Mouse (Mus musculus): ENCODE measurements around the gene Large2.

DNA sequence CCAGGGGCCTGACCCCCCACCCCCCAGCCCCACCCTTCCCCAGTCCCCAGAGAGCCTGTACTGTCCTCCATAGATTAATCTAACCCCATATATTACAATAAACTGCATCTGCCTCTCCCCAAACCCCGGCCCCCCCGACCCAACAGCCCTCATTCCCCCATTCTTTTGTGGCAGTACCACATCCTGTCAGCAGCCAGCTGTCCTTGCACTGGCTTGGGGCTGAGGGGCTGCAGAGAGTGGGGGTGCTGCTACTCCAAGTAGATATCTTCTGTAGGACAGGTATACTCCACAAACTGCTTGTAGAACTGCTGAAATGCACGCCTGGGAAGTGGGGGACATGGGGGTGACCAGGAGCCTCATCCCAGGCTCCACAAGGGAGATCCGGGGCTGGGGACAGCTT lies 9.4 kb upstream of the Large2 start:
- TF ChIP-seq CTCF (IDR thresholded peaks at IDR 0.05; ENCODE audit: low read depth) (no peak), EP300 (IDR thresholded peaks at IDR 0.05; ENCODE audit: low read depth) (no peak)
